Mouse (Mus musculus): Measurements from ENCODE around the gene Snx3. TPM values are rescaled to one million over a fixed set of nuclear protein-coding genes. Genes with fewer than 3 reads are reported as not detected.

Gene Snx3
- total and polyA plus RNA-seq, 3 experiments = 250 to 577 (median 272) TPM

GRCm38 (mm10) chr10:42572971-42573370 is 71.1 kb downstream of the Snx3 start:
- no peaks in the 10 kb centered on the region for H3K36me3 ChIP-seq (replicated peaks)
- H3K4me3 ChIP-seq (ENCODE audit: low read depth, low read length) = no peak overlapping the region
- no peaks in the 10 kb centered on the region; the same call in 1 of the 2 replicates for H3K4me1 ChIP-seq (ENCODE audit: insufficient read depth, low read depth, low read length)
- ATAC-seq (ENCODE audit: extremely low read depth, insufficient number of reproducible peaks, low FRiP score, poor library complexity, severe bottlenecking) (no peak), DNase-seq (ENCODE audit: low spot score) (no peak)
- no peak for TF ChIP-seq CTCF (IDR thresholded peaks at IDR 0.05; ENCODE audit: low read depth, low read length)
- TF ChIP-seq TAL1 (conservative IDR thresholded peaks at IDR 0.05; ENCODE audit: low read depth, low read length) = no peak
- no peak for TF ChIP-seq POLR2AphosphoS5 (IDR thresholded peaks at IDR 0.05; ENCODE audit: insufficient replicate concordance, low read depth, low read length)
- no peak for TF ChIP-seq GATA2 (IDR thresholded peaks at IDR 0.05; ENCODE audit: borderline replicate concordance, low read depth, low read length)
- no peak for TF ChIP-seq GATA1 (IDR thresholded peaks at IDR 0.05; ENCODE audit: borderline replicate concordance, low read length)
- no peaks in the 10 kb centered on the region for H3K9me3 ChIP-seq (replicated peaks)
- H3K27me3 ChIP-seq (ENCODE audit: insufficient read depth, low read length) = peaks cover 52% of the 10 kb centered on the region

DNA sequence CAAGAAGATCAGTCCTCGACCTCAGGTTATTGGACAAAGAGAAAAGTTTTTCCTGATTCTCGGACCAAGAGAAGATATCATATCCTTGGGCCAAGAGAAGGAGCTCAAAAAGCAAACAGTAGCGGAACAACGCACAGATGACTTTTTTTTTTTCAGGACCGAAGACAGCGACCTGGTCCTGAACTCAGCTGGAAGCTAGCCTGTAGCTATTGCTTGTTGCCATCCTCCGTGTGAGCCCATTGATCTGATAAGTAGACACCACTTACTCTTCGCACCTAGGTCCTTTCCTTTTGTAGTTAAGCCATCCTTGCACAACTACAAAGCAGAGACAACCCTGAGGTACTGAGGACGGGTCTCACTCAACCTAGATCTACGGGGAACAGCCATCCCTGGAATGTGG is 72.8 kb downstream of the Snx3 start:
- no peaks in the 10 kb centered on the region for H3K36me3 ChIP-seq (replicated peaks)
- H3K4me1 ChIP-seq (ENCODE audit: insufficient read depth, low read depth, low read length) = no peaks in the 10 kb centered on the region; the same call in 1 of the 2 replicates
- DNase-seq (ENCODE audit: low spot score) (no peak), ATAC-seq (ENCODE audit: extremely low read depth, insufficient number of reproducible peaks, low FRiP score, poor library complexity, severe bottlenecking) (no peak)
- H3K9me3 ChIP-seq (replicated peaks) = no peaks in the 10 kb centered on the region
- TF ChIP-seq GATA1 (IDR thresholded peaks at IDR 0.05; ENCODE audit: borderline replicate concordance, low read length) = no peak
- no peak for TF ChIP-seq GATA2 (IDR thresholded peaks at IDR 0.05; ENCODE audit: borderline replicate concordance, low read depth, low read length)
- TF ChIP-seq TAL1 (conservative IDR thresholded peaks at IDR 0.05; ENCODE audit: low read depth, low read length) = no peak
- TF ChIP-seq CTCF (IDR thresholded peaks at IDR 0.05; ENCODE audit: low read depth, low read length) = no peak
- no peak for TF ChIP-seq POLR2AphosphoS5 (IDR thresholded peaks at IDR 0.05; ENCODE audit: insufficient replicate concordance, low read depth, low read length)
- H3K4me3 ChIP-seq (ENCODE audit: low read depth, low read length) = no peak overlapping the region
- H3K27me3 ChIP-seq (ENCODE audit: insufficient read depth, low read length) = peaks cover 65% of the 10 kb centered on the region

DNA sequence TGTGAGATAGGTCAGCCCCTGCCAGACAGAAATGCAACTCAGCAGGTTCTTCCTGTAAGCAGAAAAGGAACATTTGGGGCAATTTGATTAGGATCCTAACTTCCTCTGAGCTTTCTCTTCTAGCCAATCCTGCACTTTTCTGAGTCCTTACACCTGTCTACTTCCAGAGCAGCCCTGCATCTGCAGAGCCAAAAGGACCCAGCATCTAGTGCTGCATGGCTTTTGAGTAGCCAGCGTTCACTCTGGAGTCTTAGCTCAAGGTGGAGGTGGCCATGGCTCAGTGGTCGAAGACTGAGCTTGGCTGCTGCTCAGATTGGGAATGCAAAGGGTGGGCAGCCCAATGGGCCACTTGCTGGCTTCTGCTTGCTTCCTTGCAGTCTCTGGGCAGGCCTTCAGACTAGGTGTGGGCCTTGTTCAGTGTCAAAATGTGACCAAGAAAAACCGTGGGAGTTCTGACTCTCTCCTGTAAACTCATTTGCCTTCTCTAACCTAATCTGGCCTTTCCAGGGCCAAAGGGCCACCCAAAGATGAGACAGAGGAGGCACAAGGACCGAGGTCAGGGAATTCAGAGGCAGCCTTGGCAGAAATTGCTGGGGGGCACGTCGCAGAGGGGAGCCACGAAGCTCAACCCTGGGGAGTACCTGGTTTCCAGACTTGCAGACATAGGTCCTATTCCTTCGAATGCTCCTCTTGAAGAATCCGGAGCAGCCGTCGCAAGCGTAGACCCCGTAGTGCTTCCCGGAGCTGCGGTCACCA is 75.9 kb downstream of the Snx3 start:
- Histone ChIP-seq H3K9me3 (replicated peaks) (peaks cover 5% of the 10 kb centered on the region), H3K27me3 (ENCODE audit: insufficient read depth, low read length) (peaks cover 76% of the 10 kb centered on the region), H3K4me1 (ENCODE audit: insufficient read depth, low read depth, low read length) (no peaks in the 10 kb centered on the region; the same call in none of the 2 replicates), H3K36me3 (replicated peaks) (no peaks in the 10 kb centered on the region), H3K4me3 (ENCODE audit: low read depth, low read length) (no peak overlapping the region)
- DNase-seq (ENCODE audit: low spot score) (no peak), ATAC-seq (ENCODE audit: extremely low read depth, insufficient number of reproducible peaks, low FRiP score, poor library complexity, severe bottlenecking) (no peak)
- TF ChIP-seq POLR2AphosphoS5 (IDR thresholded peaks at IDR 0.05; ENCODE audit: insufficient replicate concordance, low read depth, low read length) (no peak), TAL1 (conservative IDR thresholded peaks at IDR 0.05; ENCODE audit: low read depth, low read length) (no peak), CTCF (IDR thresholded peaks at IDR 0.05; ENCODE audit: low read depth, low read length) (no peak), GATA1 (IDR thresholded peaks at IDR 0.05; ENCODE audit: borderline replicate concordance, low read length) (no peak), GATA2 (IDR thresholded peaks at IDR 0.05; ENCODE audit: borderline replicate concordance, low read depth, low read length) (no peak)

GRCm38 (mm10) chr10:42578281-42578675 is 76.4 kb downstream of the Snx3 start:
- ATAC-seq (ENCODE audit: extremely low read depth, insufficient number of reproducible peaks, low FRiP score, poor library complexity, severe bottlenecking) (no peak), DNase-seq (ENCODE audit: low spot score) (no peak)
- Histone ChIP-seq H3K9me3 (replicated peaks) (peaks cover 11% of the 10 kb centered on the region), H3K36me3 (replicated peaks) (no peaks in the 10 kb centered on the region), H3K4me1 (ENCODE audit: insufficient read depth, low read depth, low read length) (no peaks in the 10 kb centered on the region; the same call in 1 of the 2 replicates), H3K4me3 (ENCODE audit: low read depth, low read length) (no peak overlapping the region), H3K27me3 (ENCODE audit: insufficient read depth, low read length) (peaks cover 78% of the 10 kb centered on the region)
- no peak for TF ChIP-seq TAL1 (conservative IDR thresholded peaks at IDR 0.05; ENCODE audit: low read depth, low read length)
- TF ChIP-seq GATA1 (IDR thresholded peaks at IDR 0.05; ENCODE audit: borderline replicate concordance, low read length) = no peak
- TF ChIP-seq CTCF (IDR thresholded peaks at IDR 0.05; ENCODE audit: low read depth, low read length) = no peak
- no peak for TF ChIP-seq POLR2AphosphoS5 (IDR thresholded peaks at IDR 0.05; ENCODE audit: insufficient replicate concordance, low read depth, low read length)
- TF ChIP-seq GATA2 (IDR thresholded peaks at IDR 0.05; ENCODE audit: borderline replicate concordance, low read depth, low read length) = no peak

DNA sequence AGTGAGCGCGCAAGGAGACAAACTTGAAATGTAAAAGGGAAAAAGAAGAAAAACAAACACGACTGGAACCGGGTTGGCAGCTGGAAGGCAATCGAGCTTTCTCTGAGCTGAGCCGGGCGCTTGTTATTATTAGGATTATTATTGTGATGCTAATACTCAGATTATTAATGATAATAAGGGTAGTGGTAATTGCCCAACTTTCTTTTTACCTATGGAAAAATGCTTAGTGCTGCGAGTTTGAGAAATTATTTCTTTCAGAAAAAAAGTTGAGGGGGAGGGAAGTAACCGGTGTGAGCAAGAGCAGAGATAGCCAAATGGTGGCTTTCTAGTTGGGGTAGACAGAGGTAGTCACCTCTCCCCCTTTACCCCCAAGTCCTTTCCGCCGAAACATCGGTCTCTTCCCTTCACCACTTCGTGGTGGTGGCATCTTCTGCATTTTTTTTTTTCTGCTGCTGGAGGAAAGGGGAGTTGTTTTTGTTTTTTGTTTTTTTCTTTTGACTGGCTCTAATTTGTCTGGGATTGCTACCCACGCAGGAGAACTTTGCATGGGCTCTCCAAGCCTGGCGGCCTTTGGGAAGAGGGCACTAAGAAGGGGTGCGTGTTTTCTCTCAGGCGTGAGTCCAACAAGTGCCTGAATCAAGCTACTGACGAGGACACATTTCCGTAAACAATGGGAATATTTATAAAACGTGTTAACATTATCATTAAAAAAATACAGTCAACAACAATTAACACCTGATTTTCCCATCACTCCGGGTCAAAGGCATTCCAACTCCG is 77.1 kb downstream of the Snx3 start:
- ATAC-seq (ENCODE audit: extremely low read depth, insufficient number of reproducible peaks, low FRiP score, poor library complexity, severe bottlenecking) (no peak), DNase-seq (ENCODE audit: low spot score) (no peak)
- Histone ChIP-seq H3K27me3 (ENCODE audit: insufficient read depth, low read length) (peaks cover 81% of the 10 kb centered on the region), H3K36me3 (replicated peaks) (no peaks in the 10 kb centered on the region), H3K4me1 (ENCODE audit: insufficient read depth, low read depth, low read length) (no peaks in the 10 kb centered on the region; the same call in 1 of the 2 replicates), H3K4me3 (ENCODE audit: low read depth, low read length) (no peak overlapping the region), H3K9me3 (replicated peaks) (peaks cover 15% of the 10 kb centered on the region)
- TF ChIP-seq TAL1 (conservative IDR thresholded peaks at IDR 0.05; ENCODE audit: low read depth, low read length) (no peak), GATA2 (IDR thresholded peaks at IDR 0.05; ENCODE audit: borderline replicate concordance, low read depth, low read length) (no peak), POLR2AphosphoS5 (IDR thresholded peaks at IDR 0.05; ENCODE audit: insufficient replicate concordance, low read depth, low read length) (no peak), CTCF (IDR thresholded peaks at IDR 0.05; ENCODE audit: low read depth, low read length) (no peak), GATA1 (IDR thresholded peaks at IDR 0.05; ENCODE audit: borderline replicate concordance, low read length) (no peak)

Measured in G1E (cell line).